Mouse (Mus musculus) stomach, embryonic 16.5 days (tissue): ENCODE measurements around the gene Dtnb. TPM values are rescaled to one million over a fixed set of nuclear protein-coding genes. Genes with fewer than 3 reads are reported as not detected.

Experiments used
- ATAC-seq: fragments of 200-750 bp; cut with Nextera tagmentation; 2 replicates; pipeline ENCODE4 v1.8.0; 2017; ENCODE audit warnings: moderate number of reproducible peaks, moderate TSS enrichment; ENCODE audit not compliant: insufficient read depth, low FRiP score
- H3K27ac ChIP-seq: fragments of 300-500 bp; sonication (generic); 2 replicates; pipeline ENCODE4 v1.5.1; 2014; ENCODE audit warnings: low read length
- H3K27me3 ChIP-seq: fragments of 300-500 bp; sonication (generic); 2 replicates; pipeline ENCODE4 v1.6.1; 2014; ENCODE audit warnings: low read length, control low read depth, mixed read lengths; ENCODE audit not compliant: control insufficient read depth, insufficient read depth
- H3K36me3 ChIP-seq: fragments of 300-500 bp; sonication (generic); 2 replicates; pipeline ENCODE4 v1.6.1; 2014; ENCODE audit warnings: low read length; ENCODE audit not compliant: control insufficient read depth, insufficient read depth
- H3K4me1 ChIP-seq: fragments of 300-500 bp; sonication (generic); 2 replicates; pipeline ENCODE4 v1.6.1; 2014; ENCODE audit warnings: low read length, control low read depth, mixed read lengths; ENCODE audit not compliant: control insufficient read depth, insufficient read depth
- H3K4me2 ChIP-seq: fragments of 300-500 bp; sonication (generic); 2 replicates; pipeline ENCODE4 v1.6.1; 2014; ENCODE audit warnings: low read depth, low read length, mixed read lengths
- H3K4me3 ChIP-seq: fragments of 300-500 bp; sonication (generic); replicated peaks from 2 replicates; pipeline ENCODE4 v1.5.1; 2014; ENCODE audit warnings: mild to moderate bottlenecking, low read length
- H3K9ac ChIP-seq: fragments of 300-500 bp; sonication (generic); 2 replicates; pipeline ENCODE4 v1.6.1; 2014; ENCODE audit warnings: low read length
- H3K9me3 ChIP-seq: fragments of 300-500 bp; sonication (generic); replicated peaks from 2 replicates; pipeline ENCODE4 v1.6.1; 2016; ENCODE audit warnings: low read length, control low read depth; ENCODE audit not compliant: control insufficient read depth
- WGBS: fragments of 180-500 bp; shearing (Covaris S2); extraction: QIAGEN DNeasy Blood & Tissue Kit; methylation state at CpG from one replicate; pipeline ENCODE4 v1.1.7; 2014; 5-methylcytosine and 5-hydroxymethylcytosine counted together
- polyA plus RNA-seq: library from polyadenylated mRNA; unstranded; fragments of >200 nt; fragmentation: Nextera tagmentation; extraction: Ambion mirVana; gene quantifications from 2 replicates; pipeline ENCODE4 v1.2.1, GENCODE M21; 2015

The Dtnb gene
- polyA plus RNA-seq, 1 experiment from 2014 or later: 24.8 TPM

DNA sequence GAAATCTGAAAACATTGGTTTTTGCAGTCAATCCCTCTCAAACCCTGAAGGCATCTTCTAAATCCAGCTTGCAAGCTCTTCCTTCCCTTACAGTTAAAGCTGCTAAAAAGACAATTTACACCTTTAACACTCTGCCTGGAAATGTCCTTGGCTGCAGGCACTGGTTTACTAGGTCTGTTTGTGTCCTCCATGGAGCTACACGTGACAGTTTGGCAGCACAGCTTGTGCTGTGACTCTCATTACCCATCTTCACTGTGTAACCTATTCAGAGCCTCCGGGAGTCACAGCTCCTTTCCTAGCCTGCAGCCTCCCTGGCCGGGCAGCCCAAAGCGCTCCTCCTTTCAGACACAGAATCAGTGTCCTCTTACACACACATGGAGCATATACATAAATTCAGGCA is 8.5 kb upstream of the Dtnb start:
- ATAC-seq: no peak
- H3K9me3 ChIP-seq: no peaks in the 10 kb centered on the region
- H3K4me3 ChIP-seq: no peak overlapping the region
- no peak overlapping the region for H3K4me2 ChIP-seq
- no peaks in the 10 kb centered on the region for H3K4me1 ChIP-seq
- no peak overlapping the region for H3K27ac ChIP-seq
- no peaks in the 10 kb centered on the region for H3K36me3 ChIP-seq
- no peak overlapping the region for H3K9ac ChIP-seq
- 87% methylated on average over 4 of the region's 4 CpGs for WGBS
- H3K27me3 ChIP-seq: no peaks in the 10 kb centered on the region

GRCm38 (mm10) chr12:3568461-3568991 is 3.7 kb upstream of the Dtnb start:
- Histone ChIP-seq H3K27me3 (no peaks in the 10 kb centered on the region), H3K36me3 (no peaks in the 10 kb centered on the region), H3K9me3 (no peaks in the 10 kb centered on the region), H3K27ac (no peak overlapping the region), H3K4me1 (peaks cover 5% of the 10 kb centered on the region; the same call in 1 of the 2 replicates), H3K4me2 (no peak overlapping the region), H3K4me3 (no peak overlapping the region), H3K9ac (no peak overlapping the region)
- WGBS: 64% methylated on average over 5 of the region's 5 CpGs
- no peak for ATAC-seq

DNA sequence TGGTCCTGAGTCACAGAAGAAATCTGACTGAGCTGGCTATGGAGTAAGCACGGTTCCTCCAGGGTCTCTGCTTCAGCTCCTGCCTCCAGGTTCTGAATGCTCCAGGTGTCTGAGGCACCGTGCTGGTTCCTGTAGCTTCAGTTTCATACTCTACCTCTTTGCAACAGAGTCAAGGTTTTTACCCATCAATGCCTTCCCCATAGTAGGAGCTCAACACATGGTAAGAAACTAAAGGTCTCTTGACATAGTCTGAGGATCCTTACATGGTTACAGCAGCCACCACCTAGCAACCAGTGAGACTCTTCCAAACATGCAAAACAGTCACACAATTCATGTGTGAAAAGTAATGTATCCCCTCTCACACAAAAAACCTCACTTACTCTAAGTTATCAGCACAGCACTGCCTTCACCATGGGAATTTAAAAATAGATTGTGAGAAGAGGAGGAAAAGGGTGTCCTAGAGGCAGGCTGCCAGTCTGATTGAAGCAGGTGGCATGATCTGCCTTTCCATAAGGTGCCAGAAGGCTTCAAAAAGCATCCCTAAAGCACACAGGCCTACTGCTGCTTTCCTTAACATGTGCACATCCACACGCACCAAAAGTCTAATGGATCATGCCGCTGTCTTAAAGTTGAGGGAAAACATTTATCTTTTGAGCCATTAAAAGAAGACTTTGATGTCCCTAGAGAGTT is 1.3 kb upstream of the Dtnb start:
- H3K4me1 ChIP-seq: peaks cover 10% of the 10 kb centered on the region; the same call in 1 of the 2 replicates
- 77% methylated on average over 4 of the region's 4 CpGs for WGBS
- no peaks in the 10 kb centered on the region for H3K9me3 ChIP-seq
- no peak overlapping the region for H3K4me2 ChIP-seq
- H3K27me3 ChIP-seq: no peaks in the 10 kb centered on the region
- H3K36me3 ChIP-seq: no peaks in the 10 kb centered on the region
- ATAC-seq: no peak
- no peak overlapping the region for H3K9ac ChIP-seq
- H3K4me3 ChIP-seq: no peak overlapping the region
- no peak overlapping the region for H3K27ac ChIP-seq

DNA sequence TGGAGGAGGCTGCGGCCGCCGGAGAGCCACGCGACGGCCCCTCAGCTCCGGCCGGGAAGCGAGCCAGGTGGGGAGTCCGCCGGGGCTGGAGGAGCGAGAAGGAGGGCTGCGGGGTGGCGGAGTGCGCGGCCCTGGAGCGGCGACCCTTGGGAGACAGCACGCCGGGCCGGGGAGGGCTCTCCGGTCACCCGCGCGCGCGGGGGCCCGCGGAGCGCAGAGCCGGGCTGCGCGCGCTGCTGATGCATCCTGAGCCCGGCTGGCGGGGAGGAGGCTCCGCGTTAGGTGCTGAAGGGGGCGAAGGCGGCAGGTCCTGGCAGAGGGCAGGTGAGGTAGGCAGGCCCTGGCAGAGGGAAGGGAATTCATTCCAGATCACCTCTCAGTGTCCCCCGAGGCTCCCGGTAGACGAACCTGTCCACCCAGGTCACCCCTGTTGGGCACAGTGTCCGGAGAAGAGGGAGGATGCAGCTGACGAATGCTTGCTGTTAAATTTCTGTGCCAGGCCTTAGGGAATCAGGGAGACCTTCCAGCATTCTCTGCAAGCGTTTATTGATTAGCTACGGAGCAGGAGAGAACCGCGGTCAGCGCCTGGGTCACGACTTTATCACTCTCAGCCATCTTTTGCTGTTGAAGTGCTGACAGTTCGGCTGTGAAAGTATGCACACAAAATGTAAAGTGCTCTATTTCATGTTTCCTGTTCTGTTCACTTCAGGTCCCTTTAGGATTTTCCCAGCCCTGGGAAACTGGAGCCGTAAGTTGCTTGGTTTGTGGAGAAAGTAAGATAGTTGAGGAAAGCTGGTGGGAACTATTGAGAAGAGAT is 608 bp downstream of the Dtnb start:
- Histone ChIP-seq H3K9me3 (no peaks in the 10 kb centered on the region), H3K4me3 (peak overlapping the region; percentile 91), H3K27ac (peak overlapping the region; percentile 92), H3K4me2 (peak overlapping the region; percentile 76), H3K27me3 (no peaks in the 10 kb centered on the region), H3K36me3 (no peaks in the 10 kb centered on the region), H3K4me1 (peaks cover 10% of the 10 kb centered on the region; the same call in 1 of the 2 replicates), H3K9ac (peak overlapping the region; percentile 96)
- peak; percentile 76 for ATAC-seq
- 1% methylated on average over 47 of the region's 53 CpGs for whole genome bisulfite sequencing

GRCm38 (mm10) chr12:3573410-3573809 is 1.2 kb downstream of the Dtnb start:
- WGBS: 28% methylated on average over 6 of the region's 6 CpGs

GRCm38 (mm10) chr12:3574670-3575069 is 2.5 kb downstream of the Dtnb start:
- no peak overlapping the region for H3K4me3 ChIP-seq
- no peak for ATAC-seq
- no peaks in the 10 kb centered on the region for H3K36me3 ChIP-seq
- H3K4me2 ChIP-seq: no peak overlapping the region
- no peaks in the 10 kb centered on the region for H3K9me3 ChIP-seq
- 90% methylated on average over 4 of the region's 4 CpGs for WGBS
- H3K4me1 ChIP-seq: peaks cover 10% of the 10 kb centered on the region; the same call in 1 of the 2 replicates
- H3K27ac ChIP-seq: no peak overlapping the region
- H3K27me3 ChIP-seq: no peaks in the 10 kb centered on the region
- no peak overlapping the region for H3K9ac ChIP-seq

More at GRCm38 (mm10) chr12:3573410-3573809, 1.2 kb downstream of the Dtnb start:
- no peak overlapping the region for H3K27ac ChIP-seq
- H3K4me1 ChIP-seq: peaks cover 10% of the 10 kb centered on the region; the same call in 1 of the 2 replicates
- H3K9ac ChIP-seq: peak overlapping the region; percentile 96; the same call in 1 of the 2 replicates
- H3K4me2 ChIP-seq: peak overlapping the region; percentile 76
- no peaks in the 10 kb centered on the region for H3K9me3 ChIP-seq
- H3K27me3 ChIP-seq: no peaks in the 10 kb centered on the region
- peak overlapping the region; percentile 91 for H3K4me3 ChIP-seq
- no peak for ATAC-seq
- H3K36me3 ChIP-seq: no peaks in the 10 kb centered on the region

GRCm38 (mm10) chr12:3579958-3580530 is 7.9 kb downstream of the Dtnb start:
- Histone ChIP-seq H3K4me1 (no peaks in the 10 kb centered on the region), H3K4me2 (no peak overlapping the region), H3K9me3 (no peaks in the 10 kb centered on the region), H3K27me3 (no peaks in the 10 kb centered on the region), H3K36me3 (no peaks in the 10 kb centered on the region), H3K27ac (no peak overlapping the region), H3K4me3 (no peak overlapping the region), H3K9ac (no peak overlapping the region)
- WGBS: 58% methylated on average over 2 of the region's 2 CpGs
- ATAC-seq: no peak

DNA sequence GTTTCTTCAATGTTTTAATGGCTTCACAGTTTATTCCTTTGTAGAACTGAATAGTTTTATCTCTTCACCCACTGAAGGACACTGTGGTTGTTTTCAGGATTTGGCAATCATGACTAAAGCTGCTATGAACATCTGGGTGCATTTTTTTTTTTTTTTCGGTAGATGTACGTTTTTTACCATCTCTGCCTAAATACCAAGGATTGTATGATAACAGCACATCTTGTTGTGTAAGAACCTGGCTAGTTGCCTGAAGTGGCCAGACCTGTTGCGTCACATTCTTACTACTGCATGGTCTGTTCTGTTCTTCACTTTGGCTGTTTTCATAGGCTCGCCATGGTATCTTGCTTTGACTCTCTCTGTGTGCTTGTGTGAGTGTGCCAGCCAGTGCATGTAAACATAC is 10.4 kb downstream of the Dtnb start:
- Histone ChIP-seq H3K27ac (no peak overlapping the region), H3K36me3 (no peaks in the 10 kb centered on the region), H3K9ac (no peak overlapping the region), H3K27me3 (no peaks in the 10 kb centered on the region), H3K9me3 (no peaks in the 10 kb centered on the region), H3K4me1 (0 out of 2 replicates have a peak, but pooled peaks cover 3% of the 10 kb centered on the region), H3K4me3 (no peak overlapping the region), H3K4me2 (no peak overlapping the region)
- 78% methylated on average over 4 of the region's 4 CpGs for WGBS
- ATAC-seq: no peak
